Comparison of ENCODE assay signal across 21 mouse cellular contexts in genomic region chr5:17881542-17881896, GRCm38 (mm10). TPM values are rescaled to one million over a fixed set of nuclear protein-coding genes. Genes with fewer than 3 reads are reported as not detected.
DNase-seq lines count a peak whose midpoint lies in the region; ATAC-seq and TF ChIP-seq lines count a peak whose summit lies in the region.
"Had no signal": no experiment of that assay in that cellular context is flagged by ENCODE, and none has a peak within 500 bp of the region (broad histone marks: within the 10 kb centered on the region; RNA-seq: fewer than 3 reads in every experiment).

No protein-coding gene starts in this region.

- TF ChIP-seq EP300 in stomach, postnatal 0 days (optimal IDR thresholded peaks at IDR 0.05) = no peak

- peaks cover 29% of the 10 kb centered on the region for H3K4me1 ChIP-seq in heart, embryonic 13.5 days
- no peaks in the 10 kb centered on the region for H3K4me1 ChIP-seq in intestine, embryonic 15.5 days (replicated peaks)
- H3K4me1 ChIP-seq in stomach, postnatal 0 days (replicated peaks; ENCODE audit: control insufficient read depth, insufficient read depth) = no peaks in the 10 kb centered on the region
- H3K4me1 ChIP-seq: forebrain, embryonic 15.5 days; limb, embryonic 13.5 days; megakaryocyte, embryonic 14.5 days; midbrain, embryonic 13.5 days had no signal

- intact Hi-C loops in gastrocnemius, adult 2 months (cut with DNase I) = loop anchor here (5.0 to 10.0 kb wide), 2 partner anchors 34 to 103 kb away; no protein-coding TSS in a partner anchor
- intact Hi-C loops in gastrocnemius, postnatal 36 days (cut with DNase I) = no loop called here

- TF ChIP-seq CTCF in gastrocnemius, adult 2 months (IDR thresholded peaks at IDR 0.05) = no peak
- peak; percentile 22; the same call in 1 of the 2 replicates for TF ChIP-seq CTCF in stomach, postnatal 0 days (IDR thresholded peaks at IDR 0.05; ENCODE audit: low read depth)

- H3K4me2 ChIP-seq in heart, embryonic 13.5 days = no peak overlapping the region
- no peak overlapping the region for H3K4me2 ChIP-seq in intestine, embryonic 15.5 days (replicated peaks)
- no peak overlapping the region for H3K4me2 ChIP-seq in stomach, postnatal 0 days (replicated peaks; ENCODE audit: low read depth)
- H3K4me2 ChIP-seq: forebrain, embryonic 15.5 days; limb, embryonic 13.5 days; lung, embryonic 14.5 days; midbrain, embryonic 13.5 days had no signal

- DNase-seq in gastrocnemius, adult 2 months = peak; percentile 20
- DNase-seq in gastrocnemius, postnatal 36 days = no peak
- no peak for DNase-seq in heart, adult 8-10 months (ENCODE audit: low spot score)
- DNase-seq in stomach, postnatal 0 days (ENCODE audit: low spot score) = no peak
- DNase-seq in kidney, postnatal 14 days = no peak
- DNase-seq in left cerebral cortex, adult 8-10 months (ENCODE audit: low spot score in 2 of 2) = no peak
- DNase-seq: adrenal gland, postnatal 25 days; cerebellum, adult 9-10 months; gastrocnemius, postnatal 14 days; kidney, adult 18-20 months; kidney, postnatal 10 days; lung, embryonic 14.5 days had no signal

- H3K9ac ChIP-seq in heart, embryonic 13.5 days = no peak overlapping the region
- H3K9ac ChIP-seq in intestine, embryonic 15.5 days = no peak overlapping the region
- no peak overlapping the region for H3K9ac ChIP-seq in stomach, postnatal 0 days (ENCODE audit: low read length)
- H3K9ac ChIP-seq: forebrain, embryonic 15.5 days; limb, embryonic 13.5 days; liver, embryonic 14.5 days; lung, embryonic 14.5 days; midbrain, embryonic 13.5 days had no signal

- H3K9me3 ChIP-seq in heart, embryonic 13.5 days = no peaks in the 10 kb centered on the region
- no peaks in the 10 kb centered on the region for H3K9me3 ChIP-seq in intestine, embryonic 15.5 days
- no peaks in the 10 kb centered on the region for H3K9me3 ChIP-seq in stomach, postnatal 0 days (ENCODE audit: control insufficient read depth, low read length)
- H3K9me3 ChIP-seq: forebrain, embryonic 15.5 days; limb, embryonic 13.5 days; megakaryocyte, embryonic 14.5 days; midbrain, embryonic 13.5 days had no signal

- 65% methylated on average over 2 of the region's 2 CpGs for WGBS in heart, embryonic 13.5 days
- WGBS in intestine, embryonic 15.5 days = 78% methylated on average over 2 of the region's 2 CpGs
- 75% methylated on average over 2 of the region's 2 CpGs for WGBS in stomach, postnatal 0 days

- ATAC-seq in heart, embryonic 13.5 days (ENCODE audit: extremely low read depth, insufficient number of reproducible peaks, low FRiP score, low TSS enrichment) = no peak
- ATAC-seq in intestine, embryonic 15.5 days = 0 out of 2 replicates have a peak, but pooled peaks have one; percentile 12
- ATAC-seq in stomach, postnatal 0 days (ENCODE audit: low FRiP score, low TSS enrichment) = 0 out of 2 replicates have a peak, but pooled peaks have one; percentile 42
- ATAC-seq: forebrain, embryonic 15.5 days; hindbrain, postnatal 0 days; midbrain, embryonic 13.5 days had no signal

- H3K36me3 ChIP-seq in heart, embryonic 13.5 days = no peaks in the 10 kb centered on the region
- H3K36me3 ChIP-seq in intestine, embryonic 15.5 days = no peaks in the 10 kb centered on the region
- no peaks in the 10 kb centered on the region for H3K36me3 ChIP-seq in stomach, postnatal 0 days (ENCODE audit: control insufficient read depth, insufficient read depth, low read length)
- H3K36me3 ChIP-seq: forebrain, embryonic 15.5 days; limb, embryonic 13.5 days; midbrain, embryonic 13.5 days had no signal

- H3K27ac ChIP-seq in gastrocnemius, adult 2 months = peak overlapping the region; percentile 78
- peak overlapping the region; percentile 76 for H3K27ac ChIP-seq in heart, embryonic 13.5 days (replicated peaks)
- H3K27ac ChIP-seq in intestine, embryonic 15.5 days = no peak overlapping the region
- H3K27ac ChIP-seq in stomach, postnatal 0 days (replicated peaks) = peak overlapping the region; percentile 25; the same call in 1 of the 2 replicates
- H3K27ac ChIP-seq: forebrain, embryonic 15.5 days; hindbrain, postnatal 0 days; layer of hippocampus, adult 2 months; limb, embryonic 13.5 days; liver, embryonic 14.5 days; midbrain, embryonic 13.5 days had no signal

- H3K27me3 ChIP-seq in heart, embryonic 13.5 days (replicated peaks) = no peaks in the 10 kb centered on the region
- no peaks in the 10 kb centered on the region for H3K27me3 ChIP-seq in intestine, embryonic 15.5 days (replicated peaks)
- no peaks in the 10 kb centered on the region for H3K27me3 ChIP-seq in stomach, postnatal 0 days (ENCODE audit: control insufficient read depth, insufficient read depth, low read length)
- H3K27me3 ChIP-seq: forebrain, embryonic 15.5 days; limb, embryonic 13.5 days; megakaryocyte, embryonic 14.5 days; midbrain, embryonic 13.5 days had no signal

- H3K4me3 ChIP-seq in gastrocnemius, adult 2 months = no peak overlapping the region
- H3K4me3 ChIP-seq in heart, embryonic 13.5 days = no peak overlapping the region
- no peak overlapping the region for H3K4me3 ChIP-seq in intestine, embryonic 15.5 days (replicated peaks)
- no peak overlapping the region for H3K4me3 ChIP-seq in stomach, postnatal 0 days (ENCODE audit: low read depth, low read length)
- H3K4me3 ChIP-seq: forebrain, embryonic 15.5 days; layer of hippocampus, adult 2 months; limb, embryonic 13.5 days; megakaryocyte, embryonic 14.5 days; midbrain, embryonic 13.5 days had no signal

RNA-seq across cellular contexts. Expression of gene Cd36, which starts 7.1 kb away (rescaled TPM):
- total RNA-seq in gastrocnemius, adult 2 months (2021) = 100 to 1,000 TPM; 237 to 443 TPM
- total RNA-seq in gastrocnemius, postnatal 36 days (2021) = 100 to 1,000 TPM; 264 to 332 TPM
- polyA plus RNA-seq in heart, embryonic 13.5 days (2015; fragmentation: Nextera tagmentation; extraction: Ambion mirVana) = 74.1 and 80.4 TPM in 2 replicates
- total RNA-seq in heart, adult 8-10 months (2022) = 1,000 to 10,000 TPM; 1,805 to 2,010 (median 1,953) TPM
- 31.6 and 32.8 TPM in 2 replicates for polyA plus RNA-seq in intestine, embryonic 15.5 days (2015; fragmentation: Nextera tagmentation; extraction: Ambion mirVana)
- polyA plus RNA-seq in stomach, postnatal 0 days (2015; fragmentation: Nextera tagmentation; extraction: Ambion mirVana) = 28.2 and 35.9 TPM in 2 replicates
- total RNA-seq in left cerebral cortex, adult 8-10 months (2022) = 1 to 10 TPM; 1.4 to 7.8 (median 4.6) TPM

Comparison
In these comparisons a context has a peak if more than half of its experiments do, and no peak if none do; other contexts are left out.
1. RNA of gene Cd36, which starts 7.1 kb away (total RNA-seq): 1,805 to 2,010 TPM in heart, adult 8-10 months, 237 to 443 TPM in gastrocnemius, adult 2 months and 264 to 332 TPM in gastrocnemius, postnatal 36 days; 1.4 to 7.8 TPM in left cerebral cortex, adult 8-10 months; every median in the first group is over 10 times any median in the second.